Mouse (Mus musculus) hindbrain, postnatal 0 days (tissue): Measurements from ENCODE around the gene Eefsec. TPM values are rescaled to one million over a fixed set of nuclear protein-coding genes. Genes with fewer than 3 reads are reported as not detected.

ENCODE experiments used
- ATAC-seq: fragments of 200-750 bp; cut with Nextera tagmentation; 2 replicates; pipeline ENCODE4 v1.8.0; 2017; ENCODE audit warnings: mild to moderate bottlenecking, moderate TSS enrichment, moderate library complexity
- DNase-seq: peaks from one replicate; pipeline ENCODE4 v3.0.0-alpha.2; 2015; ENCODE audit warnings: low spot score
- H3K27ac ChIP-seq: fragments of 300-500 bp; sonication (generic); 2 replicates; pipeline ENCODE4 v1.5.1; 2014; ENCODE audit warnings: mild to moderate bottlenecking
- H3K27me3 ChIP-seq: fragments of 300-500 bp; sonication (generic); 2 replicates; pipeline ENCODE4 v1.6.1; 2014; ENCODE audit warnings: low read length, mixed read lengths; ENCODE audit not compliant: insufficient read depth
- H3K36me3 ChIP-seq: fragments of 300-500 bp; sonication (generic); 2 replicates; pipeline ENCODE4 v1.6.1; 2014; ENCODE audit warnings: low read length, mixed read lengths; ENCODE audit not compliant: insufficient read depth
- H3K4me1 ChIP-seq: fragments of 300-500 bp; sonication (generic); 2 replicates; pipeline ENCODE4 v1.6.1; 2014; ENCODE audit warnings: antibody characterized with exemption, low read length, mixed read lengths; ENCODE audit not compliant: insufficient read depth
- H3K4me2 ChIP-seq: fragments of 300-500 bp; sonication (generic); 2 replicates; pipeline ENCODE4 v1.6.1; 2014; ENCODE audit warnings: low read depth, mild to moderate bottlenecking, low read length, moderate library complexity, mixed read lengths
- H3K4me3 ChIP-seq: fragments of 300-500 bp; sonication (generic); 2 replicates; pipeline ENCODE4 v1.5.1; 2014; ENCODE audit warnings: low read length
- H3K9ac ChIP-seq: fragments of 300-500 bp; sonication (generic); replicated peaks from 2 replicates; pipeline ENCODE4 v1.6.1; 2014; ENCODE audit warnings: mild to moderate bottlenecking, low read length, moderate library complexity, mixed read lengths
- H3K9me3 ChIP-seq: fragments of 300-500 bp; sonication (generic); 2 replicates; pipeline ENCODE4 v1.6.1; 2016; ENCODE audit warnings: low read length, mixed read lengths
- CTCF ChIP-seq: IDR thresholded peaks from 2 replicates; pipeline ENCODE4 v1.5.1; 2016; ENCODE audit warnings: antibody characterized with exemption, control low read depth, low read depth
- WGBS: fragments of 180-500 bp; shearing (Covaris S2); extraction: QIAGEN DNeasy Blood & Tissue Kit; methylation state at CpG from one replicate; pipeline ENCODE4 v1.1.7; 2014; 5-methylcytosine and 5-hydroxymethylcytosine counted together
- polyA plus RNA-seq: library from polyadenylated mRNA; unstranded; fragments of >200 nt; fragmentation: Nextera tagmentation; extraction: Ambion mirVana; gene quantifications from 2 replicates; pipeline ENCODE4 v1.2.1, GENCODE M21; 2015
- total RNA-seq: library from RNA; depleted of rRNA; stranded (reverse); fragments of >200 nt; gene quantifications from 2 replicates; pipeline ENCODE4 v1.2.3, GENCODE M21; 2014

The Eefsec gene
- total and polyA plus RNA-seq, 2 experiments from 2014 or later = 20.6 to 25.6 TPM

GRCm38 (mm10) chr6:88299491-88299890 lies 146.8 kb downstream of the Eefsec start:
- ATAC-seq (no peak), DNase-seq (no peak)
- Histone ChIP-seq H3K4me3 (no peak overlapping the region), H3K4me2 (no peak overlapping the region), H3K4me1 (no peaks in the 10 kb centered on the region), H3K36me3 (peaks cover 3% of the 10 kb centered on the region; the same call in 1 of the 2 replicates), H3K9ac (no peak overlapping the region), H3K27ac (no peak overlapping the region), H3K9me3 (no peaks in the 10 kb centered on the region), H3K27me3 (no peaks in the 10 kb centered on the region)
- WGBS = 76% methylated on average over 2 of the region's 2 CpGs
- TF ChIP-seq CTCF = no peak

GRCm38 (mm10) chr6:88292274-88292909 lies 153.9 kb downstream of the Eefsec start:
- 85% methylated on average over 4 of the region's 4 CpGs for WGBS
- no peaks in the 10 kb centered on the region for H3K9me3 ChIP-seq
- DNase-seq (no peak), ATAC-seq (no peak)
- no peak overlapping the region for H3K9ac ChIP-seq
- no peaks in the 10 kb centered on the region; the same call in 1 of the 2 replicates for H3K4me1 ChIP-seq
- no peak overlapping the region for H3K27ac ChIP-seq
- H3K36me3 ChIP-seq = peaks cover 3% of the 10 kb centered on the region; the same call in 1 of the 2 replicates
- H3K4me2 ChIP-seq = no peak overlapping the region
- no peak overlapping the region for H3K4me3 ChIP-seq
- no peaks in the 10 kb centered on the region for H3K27me3 ChIP-seq
- TF ChIP-seq CTCF = no peak

GRCm38 (mm10) chr6:88290129-88290766 lies 156.1 kb downstream of the Eefsec start:
- H3K4me1 ChIP-seq = no peaks in the 10 kb centered on the region; the same call in 1 of the 2 replicates
- H3K4me3 ChIP-seq = no peak overlapping the region
- WGBS = 28% methylated on average over 6 of the region's 6 CpGs
- H3K36me3 ChIP-seq = no peaks in the 10 kb centered on the region
- H3K4me2 ChIP-seq = no peak overlapping the region
- H3K27ac ChIP-seq = no peak overlapping the region
- H3K27me3 ChIP-seq = no peaks in the 10 kb centered on the region
- no peaks in the 10 kb centered on the region for H3K9me3 ChIP-seq
- H3K9ac ChIP-seq = no peak overlapping the region
- TF ChIP-seq CTCF = 0 out of 2 replicates have a peak, but pooled peaks have one; percentile 2
- peak; percentile 83 for DNase-seq
- peak; percentile 95 for ATAC-seq

- H3K9me3 ChIP-seq = no peaks in the 10 kb centered on the region
- H3K27ac ChIP-seq = no peak overlapping the region
- ATAC-seq = no peak
- WGBS = 69% methylated on average over 2 of the region's 2 CpGs
- no peak overlapping the region for H3K4me3 ChIP-seq
- no peak overlapping the region for H3K4me2 ChIP-seq
- no peaks in the 10 kb centered on the region for H3K27me3 ChIP-seq
- no peaks in the 10 kb centered on the region for H3K4me1 ChIP-seq
- no peak overlapping the region for H3K9ac ChIP-seq
- no peak for TF ChIP-seq CTCF
- no peaks in the 10 kb centered on the region for H3K36me3 ChIP-seq
- no peak for DNase-seq
Measured at GRCm38 (mm10) chr6:88278141-88278540, 168.2 kb downstream of the Eefsec start.

GRCm38 (mm10) chr6:88277242-88277641 lies 169.1 kb downstream of the Eefsec start:
- no peak for TF ChIP-seq CTCF
- H3K36me3 ChIP-seq = no peaks in the 10 kb centered on the region
- WGBS = 94% methylated on average over 4 of the region's 4 CpGs
- H3K9me3 ChIP-seq = no peaks in the 10 kb centered on the region
- H3K9ac ChIP-seq = no peak overlapping the region
- H3K4me3 ChIP-seq = no peak overlapping the region
- DNase-seq = no peak
- H3K4me1 ChIP-seq = no peaks in the 10 kb centered on the region
- no peak for ATAC-seq
- no peaks in the 10 kb centered on the region for H3K27me3 ChIP-seq
- no peak overlapping the region for H3K27ac ChIP-seq
- H3K4me2 ChIP-seq = no peak overlapping the region

- ATAC-seq (no peak), DNase-seq (no peak)
- no peak for TF ChIP-seq CTCF
- Histone ChIP-seq H3K27ac (no peak overlapping the region), H3K4me3 (no peak overlapping the region), H3K4me2 (no peak overlapping the region), H3K4me1 (no peaks in the 10 kb centered on the region), H3K27me3 (no peaks in the 10 kb centered on the region), H3K9ac (no peak overlapping the region), H3K36me3 (no peaks in the 10 kb centered on the region), H3K9me3 (no peaks in the 10 kb centered on the region)
- WGBS = 84% methylated on average over 4 of the region's 4 CpGs
Measured at GRCm38 (mm10) chr6:88276221-88276620, 170.1 kb downstream of the Eefsec start.

- Histone ChIP-seq H3K9me3 (no peaks in the 10 kb centered on the region), H3K4me1 (no peaks in the 10 kb centered on the region), H3K36me3 (no peaks in the 10 kb centered on the region), H3K4me2 (no peak overlapping the region), H3K27ac (no peak overlapping the region), H3K4me3 (no peak overlapping the region), H3K27me3 (no peaks in the 10 kb centered on the region), H3K9ac (no peak overlapping the region)
- WGBS = 92% methylated on average over 6 of the region's 6 CpGs
- DNase-seq (no peak), ATAC-seq (no peak)
- TF ChIP-seq CTCF = no peak
Measured at GRCm38 (mm10) chr6:88274623-88275022, 171.7 kb downstream of the Eefsec start.
